Mouse (Mus musculus) effector memory CD4-positive, alpha-beta T cell, adult 7 months (primary cell): Measurements from ENCODE around the gene Col17a1. TPM values are rescaled to one million over a fixed set of nuclear protein-coding genes. Genes with fewer than 3 reads are reported as not detected.

Experiments
- polyA plus RNA-seq: library from polyadenylated mRNA; unstranded; fragments of 100-300 nt; shearing (Covaris generic); gene quantifications from one replicate; pipeline ENCODE4 v1.2.1, GENCODE M21; 2017

Col17a1 gene
- 0.33 TPM for polyA plus RNA-seq

GRCm38 (mm10) chr19:47691994-47692393, at the start of gene Col17a1:
TSS of gene Col17a1 (minus strand) at chr19:47692094.

GRCm38 (mm10) chr19:47731071-47731881, 39.4 kb upstream of the Col17a1 start, which contains the start of gene Sfr1:
TSS of gene Sfr1 (plus strand) at chr19:47731682.

Other genes starting within 250 kb of the Col17a1 start
- gene Sh3pxd2a, start 227.7 kb downstream of the Col17a1 start, polyA plus RNA-seq: not detected
- gene Stn1, start 154.6 kb downstream of the Col17a1 start, polyA plus RNA-seq: 24.3 TPM
- 109 TPM for gene Slk, start 112.4 kb downstream of the Col17a1 start, polyA plus RNA-seq
- gene Sfr1, start 39.6 kb upstream of the Col17a1 start, polyA plus RNA-seq: 213 TPM
- gene Gsto1, start 162.9 kb upstream of the Col17a1 start, polyA plus RNA-seq: 15.2 TPM
- 0.74 TPM for gene Gsto2, start 173.4 kb upstream of the Col17a1 start, polyA plus RNA-seq
- not detected for gene Cfap43, start 227.2 kb upstream of the Col17a1 start, polyA plus RNA-seq
- 45.7 TPM for gene Itprip, start 227.2 kb upstream of the Col17a1 start, polyA plus RNA-seq
- gene Cfap58, start 245.6 kb upstream of the Col17a1 start, polyA plus RNA-seq: not detected